Comparison of ENCODE assay signal across 15 mouse cellular contexts in genomic region chr11:21478191-21478590, GRCm38 (mm10).
DNase-seq lines count a peak whose midpoint lies in the region.
"Had no signal": no experiment of that assay in that cellular context is flagged by ENCODE, and none has a peak within 500 bp of the region (broad histone marks: within the 10 kb centered on the region; RNA-seq: fewer than 3 reads in every experiment).

No protein-coding gene starts in this region.

- intact Hi-C loops in left cerebral cortex, postnatal 4 days (cut with DNase I) = no loop called here

- peak; percentile 11 to 40 for DNase-seq in frontal cortex, adult 2 months (ENCODE audit: extremely low spot score in 1 of 2, low spot score in 1 of 2)
- no peak for DNase-seq in frontal cortex, postnatal 25 days (ENCODE audit: low spot score in 2 of 2)
- DNase-seq in left cerebral cortex, adult 9 months (ENCODE audit: low spot score in 2 of 2) = peak; percentile 4 to 39
- DNase-seq in left cerebral cortex, postnatal 4 days = no peak
- DNase-seq in brain, adult 2 months (ENCODE audit: low read depth, low spot score) = peak; percentile 72
- peak; percentile 24 to 47 for DNase-seq in right cerebral cortex, postnatal 36 days (ENCODE audit: low spot score in 2 of 2)
- no peak for DNase-seq in lung, postnatal 36 days
- DNase-seq: adrenal gland, postnatal 25 days; cerebellum, adult 9-10 months; gastrocnemius, postnatal 14 days; heart, adult 11 months; kidney, adult 2 months; liver, postnatal 0 days; thymus, adult 2 months; thymus, postnatal 4 days had no signal

Comparison
In these comparisons a context has a peak if more than half of its experiments do, and no peak if none do; other contexts are left out.
1. DNase-seq: peak in frontal cortex, adult 2 months (2 of 2), left cerebral cortex, adult 9 months (2 of 2), brain, adult 2 months (single experiment) and right cerebral cortex, postnatal 36 days (2 of 2); none in frontal cortex, postnatal 25 days (0 of 2), left cerebral cortex, postnatal 4 days (single experiment) and lung, postnatal 36 days (single experiment).